Mouse (Mus musculus): ENCODE data around the gene Cfl1. TPM values are rescaled to one million over a fixed set of nuclear protein-coding genes. Genes with fewer than 3 reads are reported as not detected.
A peak's percentile ranks its signal among the peaks of the same experiment; 100 is the strongest.

Gene Cfl1
- total and polyA plus RNA-seq, 3 experiments = 818 to 1,768 (median 999) TPM

DNA sequence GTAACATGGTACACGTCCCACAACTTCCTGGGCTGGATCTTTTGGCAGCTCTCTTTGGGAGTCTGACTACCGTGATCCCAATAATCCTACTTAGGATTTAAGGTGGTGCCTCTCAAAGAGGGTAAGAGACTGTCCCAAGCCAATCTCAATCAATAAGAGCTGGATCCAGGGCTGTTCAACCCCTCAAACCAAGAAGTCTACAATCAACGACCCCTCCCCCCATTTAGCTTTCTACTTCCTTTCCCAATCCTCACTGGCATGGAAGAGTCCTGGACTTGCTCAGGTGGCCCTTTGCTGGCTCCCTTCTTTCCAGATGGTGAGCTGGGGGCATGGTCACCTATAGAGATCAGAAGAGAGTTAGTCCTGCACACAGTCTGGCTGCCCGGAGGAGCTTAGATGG lies 3.5 kb upstream of the Cfl1 start:
- H3K79me2 ChIP-seq (replicated peaks; ENCODE audit: control insufficient read depth, extremely low read depth, insufficient read depth, poor library complexity, severe bottlenecking) = peaks cover 4% of the 10 kb centered on the region
- H3K4me1 ChIP-seq (ENCODE audit: control insufficient read depth in 1 of 2, insufficient read depth in 2 of 2) = peaks cover 2 to 21% of the 10 kb centered on the region in 2 experiments; a peak in 2 of 4 replicates
- dilution Hi-C loops (cut with MboI; ENCODE audit: extremely low pct_ligation_motif_present, extremely low pct_unique_long_range_greater_than_20kb, low sequenced_read_pairs) = no loop called here

DNA sequence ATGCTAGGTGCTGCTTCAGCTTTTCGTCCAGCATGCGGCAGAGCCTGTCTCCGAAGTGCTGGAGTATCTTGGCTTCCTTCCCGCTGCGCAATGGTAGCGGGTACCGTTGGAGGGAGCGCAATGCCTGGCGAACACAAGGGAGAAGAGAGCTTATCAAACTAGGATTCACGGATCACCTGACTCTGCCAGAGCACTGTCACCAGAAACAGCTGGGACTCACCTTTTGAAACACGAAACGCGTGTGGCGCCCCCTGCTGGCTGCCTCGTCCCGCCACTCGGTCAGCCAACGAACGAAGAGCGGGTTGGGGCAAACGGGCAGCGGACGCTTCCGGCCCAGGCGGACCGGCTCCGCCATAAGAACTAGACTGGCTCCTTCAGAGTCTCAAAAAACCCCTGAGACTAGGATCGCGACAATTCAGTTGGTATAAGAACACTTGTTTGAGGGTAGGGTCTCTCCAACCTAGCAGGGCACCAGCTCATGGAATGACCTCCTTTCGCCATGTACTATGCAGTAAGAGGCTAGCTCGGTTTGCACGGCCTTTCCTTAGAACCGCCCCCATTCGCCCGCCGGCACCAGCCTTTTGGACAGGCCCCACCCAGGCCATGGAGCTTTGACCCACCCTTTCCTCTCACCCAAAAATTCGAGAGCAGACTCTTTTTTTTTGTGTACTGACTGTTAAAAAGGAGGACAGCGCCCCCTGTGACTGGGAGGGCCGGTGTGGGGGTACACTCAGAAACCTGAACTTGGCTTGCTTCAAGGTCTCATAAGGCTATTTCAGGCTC lies 2.3 kb upstream of the Cfl1 start, which contains the start of gene Mus81:
Gene Mus81 (minus strand): TSS at position 635 of the 783 bp plus-strand sequence.
- H3K36me3 ChIP-seq (replicated peaks in 1 of 2; ENCODE audit: control insufficient read depth in 1 of 2, insufficient read depth in 1 of 2, low read length in 1 of 2) = peaks cover 34 to 48% of the 10 kb centered on the region in 2 experiments
- dilution Hi-C loops (cut with MboI; ENCODE audit: extremely low pct_ligation_motif_present, extremely low pct_unique_long_range_greater_than_20kb, low sequenced_read_pairs) (no loop called here), in situ Hi-C loops (cut with MboI; ENCODE audit: low pct_ligation_motif_present, low pct_unique_long_range_greater_than_20kb, low sequenced_read_pairs) (no loop called here)
- peak within 1 kb of the TSS; percentile 71 to 78 (median 75) for H3K4me3 ChIP-seq (replicated peaks in 1 of 3; ENCODE audit: low read depth in 2 of 3, low read length in 2 of 3, poor library complexity in 1 of 3)
- peak; percentile 97 for DNase-seq (ENCODE audit: extremely low read depth)
- peaks cover 16% of the 10 kb centered on the region for H3K79me2 ChIP-seq (replicated peaks; ENCODE audit: control insufficient read depth, extremely low read depth, insufficient read depth, poor library complexity, severe bottlenecking)
- H3K9ac ChIP-seq (ENCODE audit: insufficient read depth, low read depth) = peak within 1 kb of the TSS; percentile 65
- no peaks in the 10 kb centered on the region for H3K27me3 ChIP-seq (replicated peaks)
- peak within 1 kb of the TSS; percentile 78 for H3K27ac ChIP-seq (ENCODE audit: insufficient read depth, low read depth)
- H3K9me3 ChIP-seq (replicated peaks; ENCODE audit: low read length) = no peaks in the 10 kb centered on the region
- H3K4me1 ChIP-seq (ENCODE audit: control insufficient read depth in 1 of 2, insufficient read depth in 2 of 2) = peaks cover 2 to 31% of the 10 kb centered on the region in 2 experiments; a peak in 3 of 4 replicates
- H3K4me2 ChIP-seq (ENCODE audit: insufficient read depth, low read depth, poor library complexity, severe bottlenecking) = peak within 1 kb of the TSS; percentile 81
- peak; percentile 74 for TF ChIP-seq ELF1 (IDR thresholded peaks at IDR 0.05; ENCODE audit: low read depth, low read length)
- peak; percentile 50 for TF ChIP-seq RAD21 (IDR thresholded peaks at IDR 0.05; ENCODE audit: low read depth, low read length)
- peak; percentile 96 for TF ChIP-seq ZMIZ1 (IDR thresholded peaks at IDR 0.05; ENCODE audit: low read depth, low read length)
- no peak; the same call in 1 of the 2 replicates for TF ChIP-seq MAFK (IDR thresholded peaks at IDR 0.05; ENCODE audit: insufficient replicate concordance, low read length)
- peak; percentile 85 for TF ChIP-seq MAX (IDR thresholded peaks at IDR 0.05; ENCODE audit: low read length)
- no peak for TF ChIP-seq PAX5 (IDR thresholded peaks at IDR 0.05; ENCODE audit: low read length)
- peak; percentile 90 for TF ChIP-seq POLR2AphosphoS2 (IDR thresholded peaks at IDR 0.05; ENCODE audit: low read depth, low read length)
- TF ChIP-seq TCF12 (IDR thresholded peaks at IDR 0.05; ENCODE audit: low read depth, low read length) = peak; percentile 80
- TF ChIP-seq CHD1 (IDR thresholded peaks at IDR 0.05; ENCODE audit: low read depth, low read length) = 0 out of 2 replicates have a peak, but pooled peaks have one; percentile 59
- TF ChIP-seq SIN3A (IDR thresholded peaks at IDR 0.05; ENCODE audit: low read length) = peak; percentile 100
- peak; percentile 70 for TF ChIP-seq CHD2 (IDR thresholded peaks at IDR 0.05; ENCODE audit: low read length)
- peak; percentile 61; the same call in 1 of the 2 replicates for TF ChIP-seq UBTF (IDR thresholded peaks at IDR 0.05; ENCODE audit: low read depth, low read length)
- TF ChIP-seq MXI1 (IDR thresholded peaks at IDR 0.05; ENCODE audit: low read depth, low read length) = peak; percentile 85; the same call in 1 of the 2 replicates
- peak; percentile 42; the same call in 1 of the 2 replicates for TF ChIP-seq ETS1 (conservative IDR thresholded peaks at IDR 0.05; ENCODE audit: low read depth, low read length)
- TF ChIP-seq KAT2A (IDR thresholded peaks at IDR 0.05; ENCODE audit: insufficient replicate concordance, low read length) = peak; percentile 75
- TF ChIP-seq SMC3 (IDR thresholded peaks at IDR 0.05; ENCODE audit: low read depth, low read length) = peak; percentile 76
- TF ChIP-seq JUND (conservative IDR thresholded peaks at IDR 0.05; ENCODE audit: low read depth, low read length) = 0 out of 2 replicates have a peak, but pooled peaks have one; percentile 49
- TF ChIP-seq USF1 (IDR thresholded peaks at IDR 0.05; ENCODE audit: low read depth, low read length) = peak; percentile 38; the same call in 1 of the 2 replicates
- TF ChIP-seq USF2 (conservative IDR thresholded peaks at IDR 0.05; ENCODE audit: low read depth, low read length) = no peak
- TF ChIP-seq RCOR1 (conservative IDR thresholded peaks at IDR 0.05; ENCODE audit: low read depth, low read length) = no peak; the same call in 1 of the 2 replicates
- peak; percentile 93 for TF ChIP-seq ZNF384 (IDR thresholded peaks at IDR 0.05; ENCODE audit: low read depth, low read length)
- TF ChIP-seq EP300 (IDR thresholded peaks at IDR 0.05; ENCODE audit: low read length) = 0 out of 2 replicates have a peak, but pooled peaks have one; percentile 14
- no peak for TF ChIP-seq NRF1 (IDR thresholded peaks at IDR 0.05; ENCODE audit: low read depth, low read length)
- TF ChIP-seq IRF4 (IDR thresholded peaks at IDR 0.05; ENCODE audit: low read depth, low read length) = no peak; the same call in 1 of the 2 replicates
- TF ChIP-seq ZC3H11A (IDR thresholded peaks at IDR 0.05; ENCODE audit: low read depth, low read length) = no peak
- no peak for TF ChIP-seq JUN (IDR thresholded peaks at IDR 0.05; ENCODE audit: insufficient read depth, low read depth, low read length)
- TF ChIP-seq E2F4 (IDR thresholded peaks at IDR 0.05; ENCODE audit: insufficient replicate concordance, low read depth, low read length) = 0 out of 2 replicates have a peak, but pooled peaks have one; percentile 67
- no peak for TF ChIP-seq ZKSCAN1 (IDR thresholded peaks at IDR 0.05; ENCODE audit: borderline replicate concordance, low read depth, low read length)

More for the DNA sequence above, 3.5 kb upstream of the Cfl1 start:
- Histone ChIP-seq H3K9me3 (replicated peaks; ENCODE audit: low read length) (no peaks in the 10 kb centered on the region), H3K4me2 (ENCODE audit: insufficient read depth, low read depth, poor library complexity, severe bottlenecking) (no peak overlapping the region), H3K9ac (ENCODE audit: insufficient read depth, low read depth) (no peak overlapping the region; the same call in 1 of the 2 replicates), H3K4me3 (replicated peaks in 1 of 3; ENCODE audit: low read depth in 2 of 3, low read length in 2 of 3, poor library complexity in 1 of 3) (no peak overlapping the region), H3K27me3 (replicated peaks) (no peaks in the 10 kb centered on the region), H3K36me3 (replicated peaks in 1 of 2; ENCODE audit: control insufficient read depth in 1 of 2, insufficient read depth in 1 of 2, low read length in 1 of 2) (peaks cover 29 to 48% of the 10 kb centered on the region in 2 experiments), H3K27ac (ENCODE audit: insufficient read depth, low read depth) (no peak overlapping the region)
- TF ChIP-seq JUND (conservative IDR thresholded peaks at IDR 0.05; ENCODE audit: low read depth, low read length) = no peak
- no peak for TF ChIP-seq IRF4 (IDR thresholded peaks at IDR 0.05; ENCODE audit: low read depth, low read length)
- no peak for TF ChIP-seq MYC (IDR thresholded peaks at IDR 0.05; ENCODE audit: low read depth, low read length)
- no peak for TF ChIP-seq CHD1 (IDR thresholded peaks at IDR 0.05; ENCODE audit: low read depth, low read length)
- TF ChIP-seq BHLHE40 (IDR thresholded peaks at IDR 0.05; ENCODE audit: low read depth, low read length) = no peak
- TF ChIP-seq USF2 (conservative IDR thresholded peaks at IDR 0.05; ENCODE audit: low read depth, low read length) = no peak
- DNase-seq (ENCODE audit: extremely low read depth) = no peak
- in situ Hi-C loops (cut with MboI; ENCODE audit: low pct_ligation_motif_present, low pct_unique_long_range_greater_than_20kb, low sequenced_read_pairs) = no loop called here
